Mouse (Mus musculus): ENCODE data around the gene Zdhhc24.

- TF ChIP-seq POLR2A (IDR thresholded peaks at IDR 0.05; ENCODE audit: low read depth, low read length) (no peak), CTCF (conservative IDR thresholded peaks at IDR 0.05; ENCODE audit: insufficient read depth, insufficient read length, low read depth, low read length) (no peak)
Measured at GRCm38 (mm10) chr19:4877785-4878184, 683 bp upstream of the Zdhhc24 start, which contains the start of gene Actn3.

Measured in kidney, adult 2 months (tissue).